Mouse (Mus musculus) E14TG2a.4 (cell line): ENCODE measurements around the gene Acot2.

Experiments
- CTCF ChIP-seq: conservative IDR thresholded peaks from 2 replicates; pipeline ENCODE4 v1.5.1; 2014; ENCODE audit warnings: low read length
- NANOG ChIP-seq: IDR thresholded peaks from 2 replicates; pipeline ENCODE4 v1.6.1; 2014; ENCODE audit warnings: borderline replicate concordance, low read length, mixed read lengths

DNA sequence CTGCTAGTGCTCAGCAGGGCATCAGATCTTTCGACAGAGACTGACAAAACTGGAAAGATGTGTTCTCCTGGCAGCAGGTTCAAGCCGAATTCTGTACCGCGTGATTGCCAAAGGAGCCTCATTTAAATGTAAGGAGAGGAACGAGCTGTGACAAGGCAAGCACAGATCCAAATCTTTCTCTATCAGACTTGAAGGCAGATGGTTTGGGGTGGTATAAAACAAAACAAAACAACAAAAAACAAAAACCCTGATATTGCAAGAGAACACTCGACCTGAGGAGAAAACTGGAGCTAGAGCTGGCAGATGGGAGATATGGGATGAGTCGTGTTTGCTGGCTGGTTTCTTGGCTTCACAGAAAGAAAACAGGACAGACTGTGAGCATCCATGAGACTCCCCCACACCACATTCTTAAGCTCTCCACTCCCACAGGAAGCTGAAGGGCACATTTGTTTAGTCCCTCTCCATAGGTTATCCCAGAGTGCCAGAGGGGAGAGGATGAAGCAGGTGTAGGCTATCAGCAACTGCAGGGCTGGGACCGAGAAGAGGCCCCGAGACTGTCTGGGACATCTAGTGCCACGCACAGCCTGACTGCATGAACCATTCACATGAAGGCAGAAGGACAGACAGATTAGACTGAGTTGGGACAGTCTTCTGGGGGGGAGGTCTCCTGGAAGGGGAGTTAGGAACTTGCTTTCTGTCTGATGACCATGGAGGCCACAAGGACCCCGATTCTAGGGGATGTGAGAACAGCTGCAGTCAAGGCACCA, 10.9 kb downstream of the Acot2 start:
- TF ChIP-seq CTCF (no peak), NANOG (no peak)
